Mouse (Mus musculus): ENCODE data around the gene Galc.

The Galc gene

DNA sequence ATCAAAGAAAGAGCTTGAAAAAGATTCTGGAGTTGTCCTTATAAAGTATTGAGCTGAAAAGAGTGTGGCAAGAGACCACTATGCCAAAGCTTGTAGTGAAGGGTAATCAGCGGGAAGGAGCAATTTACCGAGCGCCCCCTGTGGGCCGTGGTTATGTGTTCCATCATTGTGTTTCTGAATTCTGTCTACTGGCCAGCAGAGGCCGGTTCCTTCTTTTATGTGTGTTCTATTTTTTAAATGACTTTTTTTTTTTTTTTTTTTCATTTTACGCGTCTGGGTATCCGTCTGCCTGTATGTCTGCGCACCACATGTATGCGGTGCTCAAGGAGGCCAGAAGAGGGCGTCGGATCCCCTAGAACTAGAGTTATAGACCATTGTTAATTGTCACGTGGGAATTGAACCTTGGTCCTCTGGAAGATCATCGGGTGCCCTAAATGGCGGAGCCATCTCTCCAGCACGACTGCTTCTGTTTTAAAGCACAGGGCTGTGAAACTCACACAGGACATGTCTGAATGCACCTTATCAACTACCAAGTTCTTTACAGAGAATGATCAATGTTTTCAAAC is 78.9 kb downstream of the Galc start:
- peak; percentile 6 to 27 for DNase-seq

DNA sequence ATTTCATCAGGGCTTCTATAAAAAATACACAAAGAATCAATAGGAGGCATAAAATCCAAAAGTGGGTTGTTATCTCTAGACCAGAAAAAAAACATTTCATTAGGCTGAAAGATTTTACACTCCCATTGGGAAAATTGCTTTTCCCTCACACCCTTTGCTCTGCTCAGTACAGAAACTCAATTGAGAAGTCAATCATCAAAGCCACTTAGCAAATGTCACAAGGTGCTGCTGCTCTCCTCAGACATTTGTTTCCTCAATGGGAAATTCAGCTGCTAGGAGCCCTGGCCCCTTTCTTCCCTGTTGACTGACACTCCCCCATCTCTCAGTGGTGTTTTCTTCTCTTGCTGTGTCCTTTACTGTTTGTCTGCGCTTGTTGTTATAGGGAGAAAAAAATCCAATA is 79.8 kb downstream of the Galc start:
- no peak for DNase-seq

DNA sequence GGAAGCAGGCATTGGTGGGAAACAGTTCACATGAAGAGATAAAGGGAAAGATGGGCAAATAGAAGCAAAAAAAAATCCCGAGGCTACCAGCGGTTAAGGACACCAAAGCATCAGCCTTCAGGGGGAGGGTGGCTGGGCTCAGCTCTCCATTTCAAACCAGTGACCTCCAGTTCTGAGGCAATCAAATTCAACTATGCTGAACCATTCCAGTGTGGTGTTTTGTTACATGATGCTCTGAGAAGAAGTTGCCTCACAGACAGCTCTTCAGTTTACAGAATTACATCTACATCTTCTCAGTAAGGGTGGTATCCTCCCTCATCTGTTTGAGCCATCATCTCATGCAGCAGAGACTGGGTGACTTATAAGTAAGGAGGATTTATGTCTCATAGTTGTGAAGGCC is 82.6 kb downstream of the Galc start:
- DNase-seq = no peak

DNA sequence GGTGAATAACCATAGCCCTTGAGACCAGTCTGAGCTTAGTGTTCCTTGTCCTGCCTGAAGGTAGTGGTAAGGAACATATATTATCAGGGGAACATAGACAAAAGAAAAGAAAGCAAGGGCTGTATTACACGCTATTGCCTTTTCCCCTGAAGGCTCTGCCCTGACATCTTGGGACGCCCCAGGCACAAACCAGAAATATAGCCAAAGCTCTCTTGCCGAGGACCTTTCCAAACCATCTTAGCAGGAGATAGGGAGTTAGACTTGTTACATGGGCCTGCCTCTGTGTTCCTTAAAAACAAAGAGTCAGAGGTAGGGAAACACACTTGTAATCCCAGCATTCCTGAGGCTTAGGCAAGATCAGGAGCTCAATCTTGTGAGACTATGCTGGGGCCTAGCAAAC is 97.4 kb downstream of the Galc start:
- DNase-seq = no peak

DNA sequence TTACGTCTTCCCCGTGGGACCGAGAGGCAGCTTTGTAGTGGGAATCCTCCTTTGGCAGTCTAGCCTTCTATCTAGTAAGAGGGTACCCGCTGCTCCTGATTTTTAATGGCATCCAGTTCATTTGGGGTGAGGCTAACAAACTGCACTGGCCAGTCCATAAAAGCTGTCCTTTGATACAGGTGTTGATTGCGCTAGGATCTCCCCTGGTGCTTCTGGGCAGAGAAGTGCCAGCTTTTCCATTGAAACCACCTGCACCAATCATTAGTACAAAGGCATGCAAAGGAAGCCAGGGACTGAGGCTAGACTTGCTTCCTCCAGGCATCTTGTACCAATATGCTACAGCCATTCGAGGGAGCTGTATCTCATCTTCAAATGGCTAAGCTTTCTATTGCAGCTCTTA is 98.4 kb downstream of the Galc start:
- DNase-seq = no peak

Data from cerebellum, postnatal 25 days (tissue).